Mouse (Mus musculus) erythroblast, embryonic 14.5 days (primary cell): ENCODE data around the gene Hs3st3b1.

ENCODE experiments used
- GATA1 ChIP-seq: IDR thresholded peaks from 2 replicates; pipeline ENCODE4 v1.6.1; 2012; ENCODE audit warnings: low read length, inconsistent platforms, mixed read lengths
- TAL1 ChIP-seq: IDR thresholded peaks from 3 replicates; pipeline ENCODE4 v1.6.1; 2012; ENCODE audit warnings: low read length, inconsistent platforms, mixed read lengths

DNA sequence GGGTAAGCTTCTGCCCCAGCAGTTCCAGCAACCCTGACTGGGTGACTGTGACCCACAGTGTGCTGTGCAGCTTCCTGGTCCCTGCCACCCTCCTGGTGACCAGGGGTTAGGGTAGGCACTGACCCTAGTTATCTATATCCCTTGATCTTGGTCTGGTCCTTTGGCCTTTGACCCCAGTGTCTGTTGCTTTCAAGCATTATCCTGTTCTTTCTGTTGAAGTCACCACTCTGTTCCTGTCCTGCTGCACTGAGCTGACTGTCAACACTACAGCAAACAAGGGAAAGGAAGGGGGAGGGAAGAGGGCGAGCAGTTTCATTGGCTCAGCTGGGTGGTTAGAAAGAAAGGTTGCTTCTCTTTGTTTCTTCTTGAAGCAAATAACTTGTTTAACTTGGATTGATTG, 60.1 kb downstream of the Hs3st3b1 start:
- TF ChIP-seq GATA1 (no peak), TAL1 (no peak)
